Mouse (Mus musculus): ENCODE data around the gene Fstl4. TPM values are rescaled to one million over a fixed set of nuclear protein-coding genes. Genes with fewer than 3 reads are reported as not detected.

Gene Fstl4
- polyA plus RNA-seq, 1 experiment: 0.07 TPM

GRCm38 (mm10) chr11:52928321-52928720 is 163.9 kb downstream of the Fstl4 start:
- Histone ChIP-seq H3K27me3 (replicated peaks) (peaks cover 2% of the 10 kb centered on the region), H3K4me1 (no peaks in the 10 kb centered on the region), H3K9me3 (no peaks in the 10 kb centered on the region), H3K4me3 (replicated peaks) (no peak overlapping the region), H3K36me3 (replicated peaks; ENCODE audit: low read length) (no peaks in the 10 kb centered on the region)
- no peak for TF ChIP-seq GATA1 (IDR thresholded peaks at IDR 0.05; ENCODE audit: borderline replicate concordance, low read length)
- no peak for TF ChIP-seq FLI1 (IDR thresholded peaks at IDR 0.05; ENCODE audit: low read length)

- H3K4me3 ChIP-seq (replicated peaks): no peak overlapping the region
- no peak for TF ChIP-seq GATA1 (IDR thresholded peaks at IDR 0.05; ENCODE audit: borderline replicate concordance, low read length)
- TF ChIP-seq FLI1 (IDR thresholded peaks at IDR 0.05; ENCODE audit: low read length): no peak
- no peaks in the 10 kb centered on the region for H3K9me3 ChIP-seq
- no peaks in the 10 kb centered on the region for H3K4me1 ChIP-seq
- no peaks in the 10 kb centered on the region for H3K36me3 ChIP-seq (replicated peaks; ENCODE audit: low read length)
- peaks cover 4% of the 10 kb centered on the region for H3K27me3 ChIP-seq (replicated peaks)
Measured at GRCm38 (mm10) chr11:52939336-52940070, 175.1 kb downstream of the Fstl4 start.

DNA sequence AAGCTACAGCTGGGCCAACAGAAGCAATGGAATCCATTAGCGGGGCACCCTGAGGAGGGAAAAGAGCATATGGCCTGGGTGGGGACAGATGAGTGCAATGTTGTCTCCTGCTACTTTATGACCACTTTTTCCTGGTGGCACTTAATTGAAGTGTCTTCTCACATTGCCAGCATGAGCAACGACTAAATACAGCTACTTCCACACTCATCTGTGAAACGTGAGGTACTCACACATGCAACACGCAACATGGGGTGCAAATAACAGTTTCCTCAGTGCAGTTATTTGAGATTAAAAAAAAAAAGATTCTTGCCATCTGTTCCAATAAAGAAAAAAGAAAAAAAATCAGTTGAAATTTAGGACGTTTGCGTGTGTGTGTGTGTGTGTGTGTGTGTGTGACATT is 178.5 kb downstream of the Fstl4 start:
- Histone ChIP-seq H3K9me3 (no peaks in the 10 kb centered on the region), H3K27me3 (replicated peaks) (peaks cover 4% of the 10 kb centered on the region), H3K4me1 (no peaks in the 10 kb centered on the region), H3K4me3 (replicated peaks) (no peak overlapping the region), H3K36me3 (replicated peaks; ENCODE audit: low read length) (no peaks in the 10 kb centered on the region)
- TF ChIP-seq FLI1 (IDR thresholded peaks at IDR 0.05; ENCODE audit: low read length) (no peak), GATA1 (IDR thresholded peaks at IDR 0.05; ENCODE audit: borderline replicate concordance, low read length) (no peak)

GRCm38 (mm10) chr11:52954995-52955394 is 190.6 kb downstream of the Fstl4 start:
- peaks cover 4% of the 10 kb centered on the region for H3K27me3 ChIP-seq (replicated peaks)

GRCm38 (mm10) chr11:52968809-52969208 is 204.4 kb downstream of the Fstl4 start:
- H3K27me3 ChIP-seq (replicated peaks): peaks cover 3% of the 10 kb centered on the region
- H3K4me1 ChIP-seq: no peaks in the 10 kb centered on the region
- H3K36me3 ChIP-seq (replicated peaks; ENCODE audit: low read length): no peaks in the 10 kb centered on the region
- TF ChIP-seq FLI1 (IDR thresholded peaks at IDR 0.05; ENCODE audit: low read length): no peak
- no peak for TF ChIP-seq GATA1 (IDR thresholded peaks at IDR 0.05; ENCODE audit: borderline replicate concordance, low read length)
- H3K4me3 ChIP-seq (replicated peaks): no peak overlapping the region
- no peaks in the 10 kb centered on the region for H3K9me3 ChIP-seq

More at GRCm38 (mm10) chr11:52954995-52955394, 190.6 kb downstream of the Fstl4 start:
- Histone ChIP-seq H3K36me3 (replicated peaks; ENCODE audit: low read length) (no peaks in the 10 kb centered on the region), H3K4me3 (replicated peaks) (no peak overlapping the region), H3K4me1 (no peaks in the 10 kb centered on the region), H3K9me3 (no peaks in the 10 kb centered on the region)
- TF ChIP-seq GATA1 (IDR thresholded peaks at IDR 0.05; ENCODE audit: borderline replicate concordance, low read length) (no peak), FLI1 (IDR thresholded peaks at IDR 0.05; ENCODE audit: low read length) (no peak)

- Histone ChIP-seq H3K4me3 (replicated peaks) (no peak overlapping the region), H3K9me3 (no peaks in the 10 kb centered on the region), H3K27me3 (replicated peaks) (peaks cover 1% of the 10 kb centered on the region), H3K4me1 (no peaks in the 10 kb centered on the region), H3K36me3 (replicated peaks; ENCODE audit: low read length) (no peaks in the 10 kb centered on the region)
- TF ChIP-seq GATA1 (IDR thresholded peaks at IDR 0.05; ENCODE audit: borderline replicate concordance, low read length) (no peak), FLI1 (IDR thresholded peaks at IDR 0.05; ENCODE audit: low read length) (no peak)
Measured at GRCm38 (mm10) chr11:52970396-52970795, 206.0 kb downstream of the Fstl4 start.

- Histone ChIP-seq H3K36me3 (replicated peaks; ENCODE audit: low read length) (no peaks in the 10 kb centered on the region), H3K9me3 (peaks cover 14% of the 10 kb centered on the region), H3K4me1 (no peaks in the 10 kb centered on the region), H3K4me3 (replicated peaks) (no peak overlapping the region), H3K27me3 (replicated peaks) (no peaks in the 10 kb centered on the region)
- TF ChIP-seq GATA1 (IDR thresholded peaks at IDR 0.05; ENCODE audit: borderline replicate concordance, low read length) (no peak), FLI1 (IDR thresholded peaks at IDR 0.05; ENCODE audit: low read length) (no peak)
Measured at GRCm38 (mm10) chr11:52986986-52987385, 222.6 kb downstream of the Fstl4 start.

- TF ChIP-seq FLI1 (IDR thresholded peaks at IDR 0.05; ENCODE audit: low read length): no peak
- TF ChIP-seq GATA1 (IDR thresholded peaks at IDR 0.05; ENCODE audit: borderline replicate concordance, low read length): no peak
- no peak overlapping the region for H3K4me3 ChIP-seq (replicated peaks)
- H3K9me3 ChIP-seq: peaks cover 12% of the 10 kb centered on the region
- H3K4me1 ChIP-seq: no peaks in the 10 kb centered on the region
- no peaks in the 10 kb centered on the region for H3K27me3 ChIP-seq (replicated peaks)
- no peaks in the 10 kb centered on the region for H3K36me3 ChIP-seq (replicated peaks; ENCODE audit: low read length)
Measured at GRCm38 (mm10) chr11:52994688-52995087, 230.3 kb downstream of the Fstl4 start.

DNA sequence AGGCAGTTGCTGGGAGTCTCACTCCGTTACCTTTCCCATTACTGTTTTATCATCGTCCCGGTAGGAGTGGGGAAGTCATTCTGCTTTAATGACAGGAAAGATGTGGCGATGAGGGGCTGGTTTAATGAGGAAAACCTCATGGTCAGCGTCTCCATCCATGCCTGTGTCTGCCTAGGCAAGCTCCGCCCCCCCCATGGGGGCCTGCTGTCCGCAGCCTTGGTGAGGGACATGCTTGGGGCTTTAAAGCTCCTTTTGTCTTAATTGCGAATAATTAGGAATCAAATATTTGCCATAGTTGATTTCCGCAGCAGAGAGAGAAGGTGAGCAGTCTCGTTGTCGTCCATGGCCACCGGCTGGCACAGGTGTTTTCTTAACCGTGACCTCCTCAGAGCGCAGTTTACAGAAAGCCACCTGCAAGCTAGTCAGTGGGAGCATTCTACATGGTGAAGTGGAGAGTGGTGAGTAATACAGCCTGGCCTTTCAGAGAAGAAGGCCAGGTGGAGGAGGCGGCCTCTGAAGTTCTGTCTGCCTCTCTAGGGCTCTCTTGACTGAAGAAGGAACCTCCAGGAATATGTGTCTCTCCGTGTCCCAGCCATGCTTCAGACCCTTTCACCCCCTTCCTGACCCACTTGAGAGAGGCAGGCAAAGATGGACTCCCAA is 232.1 kb downstream of the Fstl4 start:
- H3K27me3 ChIP-seq (replicated peaks): no peaks in the 10 kb centered on the region
- TF ChIP-seq FLI1 (IDR thresholded peaks at IDR 0.05; ENCODE audit: low read length) (no peak), GATA1 (IDR thresholded peaks at IDR 0.05; ENCODE audit: borderline replicate concordance, low read length) (no peak)
- H3K36me3 ChIP-seq (replicated peaks; ENCODE audit: low read length): no peaks in the 10 kb centered on the region
- H3K4me3 ChIP-seq (replicated peaks): no peak overlapping the region
- no peaks in the 10 kb centered on the region for H3K4me1 ChIP-seq
- H3K9me3 ChIP-seq: peaks cover 18% of the 10 kb centered on the region

GRCm38 (mm10) chr11:52997421-52997820 is 233.0 kb downstream of the Fstl4 start:
- H3K36me3 ChIP-seq (replicated peaks; ENCODE audit: low read length): no peaks in the 10 kb centered on the region
- H3K27me3 ChIP-seq (replicated peaks): no peaks in the 10 kb centered on the region
- TF ChIP-seq FLI1 (IDR thresholded peaks at IDR 0.05; ENCODE audit: low read length) (no peak), GATA1 (IDR thresholded peaks at IDR 0.05; ENCODE audit: borderline replicate concordance, low read length) (no peak)
- H3K9me3 ChIP-seq: peaks cover 18% of the 10 kb centered on the region
- no peaks in the 10 kb centered on the region for H3K4me1 ChIP-seq
- no peak overlapping the region for H3K4me3 ChIP-seq (replicated peaks)

All from megakaryocyte, embryonic 14.5 days (primary cell).